Mouse (Mus musculus) stomach, postnatal 0 days (tissue): ENCODE results near the gene Picalm.

Experiments used
- CTCF ChIP-seq: IDR thresholded peaks from 2 replicates; pipeline ENCODE4 v1.5.1; 2016; ENCODE audit warnings: antibody characterized with exemption, low read depth, mild to moderate bottlenecking, moderate library complexity
- EP300 ChIP-seq: optimal IDR thresholded peaks from 2 replicates; pipeline ENCODE3; 2016; ENCODE audit warnings: antibody characterized with exemption

DNA sequence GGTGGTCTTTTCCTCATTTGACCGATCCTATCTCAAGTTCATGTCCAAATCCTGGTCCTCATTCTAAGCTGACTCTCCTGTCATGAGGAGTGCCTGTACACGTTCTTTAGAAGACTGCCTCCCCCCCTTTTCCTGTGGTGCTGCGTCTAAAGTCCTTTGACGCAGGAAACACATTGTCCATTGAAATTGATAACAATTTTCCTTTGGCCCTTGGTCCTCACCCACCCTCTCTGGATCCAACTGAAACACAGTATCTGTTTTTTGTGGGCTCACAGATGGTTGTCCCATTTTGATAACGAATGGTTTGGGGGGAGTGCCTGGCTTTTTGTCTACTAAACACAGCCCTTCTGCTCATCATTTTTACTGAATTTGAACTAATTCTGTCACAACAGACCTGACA is 113.6 kb downstream of the Picalm start:
- no peak for TF ChIP-seq EP300
- no peak for TF ChIP-seq CTCF
